Mouse (Mus musculus): ENCODE measurements around the gene Cstf2t. TPM values are rescaled to one million over a fixed set of nuclear protein-coding genes. Genes with fewer than 3 reads are reported as not detected.

Gene Cstf2t
- 10.6 and 20.0 TPM in 2 replicates for polyA plus RNA-seq (2012; rRNA removed; ENCODE audit: low replicate concordance)

GRCm38 (mm10) chr19:31082662-31083429 lies at the start of gene Cstf2t:
Gene Cstf2t, plus strand, starts transcription at chr19:31082837.

Measured in subcutaneous adipose tissue, adult 2 months (tissue).